Mouse (Mus musculus) Patski (cell line): ENCODE measurements at regions not wholly inside any gene's neighbourhood (a gene's known extent, or its start where the extent isn't known, plus 50 kb on each side); places are given as distances from the start of the nearest gene placed in this dataset.

Experiments used
- ATAC-seq: fragments of 100-300 bp; one replicate; pipeline ENCODE4 v1.8.0; 2021
- CTCF ChIA-PET: fragments of 350-600 bp; sonication (Branson Sonifier 250); formaldehyde crosslinking; loops from one replicate; lab custom pipeline; 2022; ENCODE audit warnings: inconsistent platforms; lab: Charles Lee
- POLR2A ChIA-PET: fragments of 350-600 bp; sonication (Branson Sonifier 250); formaldehyde crosslinking; loops from one replicate; lab custom pipeline; 2022; ENCODE audit warnings: antibody characterized with exemption, inconsistent platforms; lab: Charles Lee
- DNase-seq: peaks from one replicate; pipeline ENCODE4 v3.0.0-alpha.2; 2011; ENCODE audit warnings: low read depth, low spot score
- H3K27me3 ChIP-seq: fragments of 371-371 bp; one replicate; pipeline ENCODE4 v1.5.1; 2021
- CTCF ChIP-seq: fragments of 100-300 bp; IDR thresholded peaks from one replicate; pipeline ENCODE4 v1.5.1; 2021
- in situ Hi-C: fragments of 300-500 bp; cut with MboI; formaldehyde crosslinking; loops from 3 replicates; pipeline ENCODE4 v1.11.1; 2018; ENCODE audit warnings: low pct_unique_long_range_greater_than_20kb, mixed read lengths

GRCm38 (mm10) chr10:99458047-99458446 lies 195.0 kb downstream of the Dusp6 start:
- ATAC-seq, result no peak
- DNase-seq, result no peak
- POLR2A ChIA-PET, result no interaction called here
- CTCF ChIA-PET, result no interaction called here
- H3K27me3 ChIP-seq, result no peaks in the 10 kb centered on the region
- in situ Hi-C loops, result no loop called here
- no peak for TF ChIP-seq CTCF

GRCm38 (mm10) chr10:99459171-99459660 lies 196.2 kb downstream of the Dusp6 start:
- no peaks in the 10 kb centered on the region for H3K27me3 ChIP-seq
- in situ Hi-C loops, result no loop called here
- TF ChIP-seq CTCF, result no peak
- ATAC-seq (no peak), DNase-seq (no peak)
- ChIA-PET POLR2A (no interaction called here), CTCF (no interaction called here)

- CTCF ChIA-PET, result interaction anchor here (0.7 kb wide), 1 partner anchor 19 kb away, joined by 3 read pairs; no protein-coding TSS in a partner anchor
- in situ Hi-C loops, result no loop called here
- ATAC-seq (no peak), DNase-seq (peak; percentile 28)
- POLR2A ChIA-PET, result no interaction called here
- no peaks in the 10 kb centered on the region for H3K27me3 ChIP-seq
- peak; percentile 61 for TF ChIP-seq CTCF
Observed at GRCm38 (mm10) chr10:99459823-99460361, 196.9 kb downstream of the Dusp6 start.

GRCm38 (mm10) chr10:99460847-99461445 lies 197.9 kb downstream of the Dusp6 start:
- no peak for TF ChIP-seq CTCF
- DNase-seq, result no peak
- ChIA-PET POLR2A (no interaction called here), CTCF (interaction anchor here (0.7 kb wide), 1 partner anchor 18 kb away, joined by 3 read pairs; no protein-coding TSS in a partner anchor)
- in situ Hi-C loops, result no loop called here
- H3K27me3 ChIP-seq, result no peaks in the 10 kb centered on the region
- no peak for ATAC-seq

- CTCF ChIA-PET, result no interaction called here
- DNase-seq (no peak), ATAC-seq (no peak)
- POLR2A ChIA-PET, result no interaction called here
- in situ Hi-C loops, result no loop called here
- H3K27me3 ChIP-seq, result no peaks in the 10 kb centered on the region
- no peak for TF ChIP-seq CTCF
Observed at GRCm38 (mm10) chr10:99461446-99461966, 198.5 kb downstream of the Dusp6 start.

- no peak for DNase-seq
- no peaks in the 10 kb centered on the region for H3K27me3 ChIP-seq
- ATAC-seq, result no peak
- POLR2A ChIA-PET, result no interaction called here
- in situ Hi-C loops, result no loop called here
- no peak for TF ChIP-seq CTCF
- CTCF ChIA-PET, result no interaction called here
Observed at GRCm38 (mm10) chr10:99466695-99467094, 203.7 kb downstream of the Dusp6 start.

GRCm38 (mm10) chr10:99467319-99467842 lies 204.3 kb downstream of the Dusp6 start:
- POLR2A ChIA-PET, result no interaction called here
- no peak for TF ChIP-seq CTCF
- DNase-seq (no peak), ATAC-seq (no peak)
- no peaks in the 10 kb centered on the region for H3K27me3 ChIP-seq
- CTCF ChIA-PET, result no interaction called here
- in situ Hi-C loops, result no loop called here

GRCm38 (mm10) chr10:99468971-99469370 lies 205.9 kb downstream of the Dusp6 start:
- DNase-seq (no peak), ATAC-seq (no peak)
- in situ Hi-C loops, result no loop called here
- ChIA-PET POLR2A (no interaction called here), CTCF (no interaction called here)
- TF ChIP-seq CTCF, result no peak
- no peaks in the 10 kb centered on the region for H3K27me3 ChIP-seq

- no peak for DNase-seq
- in situ Hi-C loops, result no loop called here
- ChIA-PET CTCF (interaction anchor here (1.1 kb wide), 1 partner anchor 282 kb away, joined by 3 read pairs; no protein-coding TSS in a partner anchor), POLR2A (no interaction called here)
- no peak for ATAC-seq
- no peak for TF ChIP-seq CTCF
- H3K27me3 ChIP-seq, result no peaks in the 10 kb centered on the region
Observed at GRCm38 (mm10) chr10:99471832-99472497, 208.9 kb downstream of the Dusp6 start.

GRCm38 (mm10) chr10:99472806-99473205 lies 209.8 kb downstream of the Dusp6 start:
- POLR2A ChIA-PET, result no interaction called here
- no peak for DNase-seq

More at GRCm38 (mm10) chr10:99472806-99473205, 209.8 kb downstream of the Dusp6 start:
- no peaks in the 10 kb centered on the region for H3K27me3 ChIP-seq
- TF ChIP-seq CTCF, result no peak
- in situ Hi-C loops, result no loop called here
- no peak for ATAC-seq
- CTCF ChIA-PET, result no interaction called here
